Mouse (Mus musculus) embryo, embryonic 10.5 days (tissue): ENCODE measurements at regions not wholly inside any gene's neighbourhood (a gene's known extent, or its start where the extent isn't known, plus 50 kb on each side); places are given as distances from the start of the nearest gene placed in this dataset.

Source experiments
- DNase-seq: peaks from one replicate; pipeline ENCODE4 v3.0.0-alpha.2; 2015; ENCODE audit warnings: low spot score

- no peak for DNase-seq
Measured at GRCm38 (mm10) chr3:46583351-46583750, 135.3 kb upstream of the Pabpc4l start.

- peak; percentile 57 for DNase-seq
Measured at GRCm38 (mm10) chr3:46566636-46567235, 118.7 kb upstream of the Pabpc4l start.

- no peak for DNase-seq
Measured at GRCm38 (mm10) chr3:46553590-46553989, 105.6 kb upstream of the Pabpc4l start.

GRCm38 (mm10) chr3:46538660-46539059 is 90.6 kb upstream of the Pabpc4l start:
- no peak for DNase-seq

GRCm38 (mm10) chr3:46511157-46511556 is 63.1 kb upstream of the Pabpc4l start:
- no peak for DNase-seq

GRCm38 (mm10) chr3:46503713-46504112 is 55.7 kb upstream of the Pabpc4l start:
- no peak for DNase-seq
